ENCODE assay signal across 7 mouse cellular contexts in the genomic region with DNA sequence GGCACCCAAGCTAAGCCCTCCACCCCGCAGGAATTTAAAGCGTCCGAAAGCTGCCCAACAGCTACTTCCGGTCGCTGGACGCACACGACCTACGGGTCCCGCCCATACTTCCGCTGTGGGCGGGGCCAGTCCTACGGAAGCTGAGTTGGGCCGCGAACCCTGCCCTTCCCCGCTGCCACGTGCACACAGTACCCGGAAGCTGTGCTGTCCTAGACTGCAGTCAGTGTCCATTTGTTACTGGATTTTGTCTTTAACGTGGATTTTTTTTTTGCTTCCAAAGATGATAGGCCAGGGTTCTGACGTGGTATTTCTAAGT. TPM values are rescaled to one million over a fixed set of nuclear protein-coding genes. Genes with fewer than 3 reads are reported as not detected.
DNase-seq lines count a peak whose midpoint lies in the region; ATAC-seq and TF ChIP-seq lines count a peak whose summit lies in the region.

A gene (minus strand): TSS at position 79 of the 316 bp plus-strand sequence.

- ATAC-seq in embryonic facial prominence, embryonic 12.5 days (ENCODE audit: insufficient number of reproducible peaks, insufficient read depth, low FRiP score, low TSS enrichment), result peak; percentile 99
- peak; percentile 99 for ATAC-seq in limb, embryonic 12.5 days (ENCODE audit: insufficient number of reproducible peaks, insufficient read depth, low FRiP score, low TSS enrichment, low read depth)
- peak; percentile 99 for ATAC-seq in midbrain, embryonic 15.5 days (replicated peaks)

- H3K27me3 ChIP-seq in embryonic facial prominence, embryonic 12.5 days, result no peaks in the 10 kb centered on the region
- H3K27me3 ChIP-seq in kidney, adult 2 months (replicated peaks; ENCODE audit: control insufficient read depth, insufficient read depth, low read length), result no peaks in the 10 kb centered on the region
- no peaks in the 10 kb centered on the region for H3K27me3 ChIP-seq in limb, embryonic 12.5 days
- no peaks in the 10 kb centered on the region for H3K27me3 ChIP-seq in midbrain, embryonic 15.5 days (replicated peaks)
- no peaks in the 10 kb centered on the region for H3K27me3 ChIP-seq in spleen, adult 2 months (ENCODE audit: control insufficient read depth, insufficient read depth, low read length)

- 0% methylated on average over 19 of the region's 19 CpGs for WGBS in embryonic facial prominence, embryonic 12.5 days
- WGBS in kidney, adult 2 months, result under 1% methylated on average over 19 of the region's 19 CpGs
- WGBS in limb, embryonic 12.5 days, result under 1% methylated on average over 19 of the region's 19 CpGs
- 0% methylated on average over 19 of the region's 19 CpGs for WGBS in midbrain, embryonic 15.5 days
- WGBS in spleen, adult 2 months, result 0% methylated on average over 19 of the region's 19 CpGs

- peak; percentile 64 for TF ChIP-seq POLR2A in kidney, adult 2 months (IDR thresholded peaks at IDR 0.05; ENCODE audit: low read depth, low read length)
- peak; percentile 21 for TF ChIP-seq POLR2A in spleen, adult 2 months (IDR thresholded peaks at IDR 0.05; ENCODE audit: low read depth, low read length)

- peak within 1 kb of the TSS; percentile 61 for H3K4me2 ChIP-seq in embryonic facial prominence, embryonic 12.5 days (replicated peaks)
- H3K4me2 ChIP-seq in limb, embryonic 12.5 days, result peak within 1 kb of the TSS; percentile 69
- peak within 1 kb of the TSS; percentile 75 for H3K4me2 ChIP-seq in midbrain, embryonic 15.5 days

- H3K36me3 ChIP-seq in embryonic facial prominence, embryonic 12.5 days, result peaks cover 23% of the 10 kb centered on the region
- H3K36me3 ChIP-seq in kidney, adult 2 months (ENCODE audit: control insufficient read depth, insufficient read depth, low read length), result no peaks in the 10 kb centered on the region; the same call in 1 of the 2 replicates
- H3K36me3 ChIP-seq in limb, embryonic 12.5 days, result peaks cover 29% of the 10 kb centered on the region
- H3K36me3 ChIP-seq in midbrain, embryonic 15.5 days (replicated peaks), result peaks cover 5% of the 10 kb centered on the region; the same call in 1 of the 2 replicates
- peaks cover 6% of the 10 kb centered on the region; the same call in 1 of the 2 replicates for H3K36me3 ChIP-seq in spleen, adult 2 months (ENCODE audit: control insufficient read depth, insufficient read depth, low read length)

- TF ChIP-seq CTCF in kidney, adult 2 months (conservative IDR thresholded peaks at IDR 0.05; ENCODE audit: insufficient read depth, insufficient read length, low read depth, low read length), result no peak
- no peak for TF ChIP-seq CTCF in spleen, adult 2 months (IDR thresholded peaks at IDR 0.05; ENCODE audit: extremely low read depth, insufficient read depth, insufficient read length, insufficient replicate concordance)

- peak; percentile 94 for DNase-seq in adrenal gland, postnatal 25 days
- peak; percentile 95 for DNase-seq in heart, adult 18-20 months
- peak; percentile 97 for DNase-seq in kidney, adult 2 months
- peak; percentile 85 to 91 for DNase-seq in spleen, adult 2 months (ENCODE audit: low read depth in 1 of 2, low spot score in 2 of 2)

- H3K9ac ChIP-seq in embryonic facial prominence, embryonic 12.5 days, result peak within 1 kb of the TSS; percentile 88
- peak within 1 kb of the TSS; percentile 91 for H3K9ac ChIP-seq in limb, embryonic 12.5 days (replicated peaks)
- H3K9ac ChIP-seq in midbrain, embryonic 15.5 days, result peak within 1 kb of the TSS; percentile 71

- peak within 1 kb of the TSS; percentile 93 for H3K27ac ChIP-seq in embryonic facial prominence, embryonic 12.5 days
- H3K27ac ChIP-seq in kidney, adult 2 months (ENCODE audit: insufficient read depth, low read depth, low read length), result peak within 1 kb of the TSS; percentile 83
- H3K27ac ChIP-seq in limb, embryonic 12.5 days, result peak within 1 kb of the TSS; percentile 96
- H3K27ac ChIP-seq in midbrain, embryonic 15.5 days, result peak within 1 kb of the TSS; percentile 79
- peak within 1 kb of the TSS; percentile 56 for H3K27ac ChIP-seq in spleen, adult 2 months (ENCODE audit: insufficient read depth, low read length)

- H3K9me3 ChIP-seq in embryonic facial prominence, embryonic 12.5 days, result no peaks in the 10 kb centered on the region
- H3K9me3 ChIP-seq in limb, embryonic 12.5 days, result no peaks in the 10 kb centered on the region
- no peaks in the 10 kb centered on the region for H3K9me3 ChIP-seq in midbrain, embryonic 15.5 days

- H3K4me1 ChIP-seq in embryonic facial prominence, embryonic 12.5 days, result peaks cover 13% of the 10 kb centered on the region
- peaks cover 5% of the 10 kb centered on the region; the same call in 1 of the 2 replicates for H3K4me1 ChIP-seq in kidney, adult 2 months (ENCODE audit: control insufficient read depth, insufficient read depth, low read length)
- H3K4me1 ChIP-seq in limb, embryonic 12.5 days (replicated peaks), result peaks cover 10% of the 10 kb centered on the region
- peaks cover 17% of the 10 kb centered on the region for H3K4me1 ChIP-seq in midbrain, embryonic 15.5 days
- H3K4me1 ChIP-seq in spleen, adult 2 months (ENCODE audit: control insufficient read depth, insufficient read depth, insufficient read length), result peaks cover 6% of the 10 kb centered on the region

- peak within 1 kb of the TSS; percentile 75 for H3K4me3 ChIP-seq in embryonic facial prominence, embryonic 12.5 days
- peak within 1 kb of the TSS; percentile 96 for H3K4me3 ChIP-seq in kidney, adult 2 months (ENCODE audit: insufficient read depth, low read depth, low read length)
- peak within 1 kb of the TSS; percentile 88 for H3K4me3 ChIP-seq in limb, embryonic 12.5 days (replicated peaks)
- peak within 1 kb of the TSS; percentile 56 for H3K4me3 ChIP-seq in midbrain, embryonic 15.5 days
- H3K4me3 ChIP-seq in spleen, adult 2 months (ENCODE audit: extremely low read depth, insufficient read depth, insufficient read length), result peak within 1 kb of the TSS; percentile 91

RNA-seq across cellular contexts. Expression of the gene that starts here (rescaled TPM):
- 38.5 and 45.6 TPM in 2 replicates for total RNA-seq in adrenal gland, postnatal 25 days (2021)
- polyA plus RNA-seq in embryonic facial prominence, embryonic 12.5 days (2016; fragmentation: Nextera tagmentation; extraction: Ambion mirVana), result 97.7 and 101 TPM in 2 replicates
- total RNA-seq in heart, adult 18-20 months (2021), result 10 to 100 TPM; 21.3 to 22.2 TPM
- 13.4 and 15.4 TPM in 2 replicates for polyA plus RNA-seq in kidney, adult 2 months (2012; rRNA removed)
- 107 TPM in 2 replicates for polyA plus RNA-seq in limb, embryonic 12.5 days (2016; fragmentation: Nextera tagmentation; extraction: Ambion mirVana)
- 41.6 and 42.7 TPM in 2 replicates for polyA plus RNA-seq in midbrain, embryonic 15.5 days (2015; fragmentation: Nextera tagmentation; extraction: Ambion mirVana)
- 7.2 and 7.4 TPM in 2 replicates for polyA plus RNA-seq in spleen, adult 2 months (2012; rRNA removed)

Comparison
In these comparisons a context has a peak if more than half of its experiments do, and no peak if none do; other contexts are left out.
1. Peak in every context shown above with its lines: DNase-seq, ATAC-seq, H3K4me3 ChIP-seq and H3K27ac ChIP-seq.